8 mouse cellular contexts compared by ENCODE assay signal in the genomic region with DNA sequence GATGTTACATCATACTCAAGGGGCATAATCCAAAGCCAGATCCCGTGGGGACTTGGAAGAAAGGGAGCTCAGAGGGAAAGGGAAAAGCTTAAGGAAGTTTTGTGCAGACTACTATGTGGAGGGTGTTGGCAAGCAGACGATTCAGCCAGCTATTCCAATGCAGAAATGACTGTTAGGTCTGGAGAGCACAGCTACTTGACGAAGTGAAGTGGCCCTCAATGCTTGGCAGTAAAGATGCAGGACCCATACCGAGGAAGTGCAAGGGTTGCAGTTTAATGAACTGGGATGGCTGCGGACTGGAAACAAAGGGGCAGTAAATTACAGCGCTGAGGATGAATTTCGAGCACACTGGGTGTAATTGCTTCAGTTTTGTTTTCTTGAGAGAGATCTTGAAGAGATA. TPM values are rescaled to one million over a fixed set of nuclear protein-coding genes. Genes with fewer than 3 reads are reported as not detected.
DNase-seq lines count a peak whose midpoint lies in the region; ATAC-seq and TF ChIP-seq lines count a peak whose summit lies in the region.

No protein-coding gene starts in this region.

- WGBS in stomach, embryonic 14.5 days = 60% methylated on average over 7 of the region's 7 CpGs
- 53% methylated on average over 7 of the region's 7 CpGs for WGBS in stomach, postnatal 0 days
- 20% methylated on average over 7 of the region's 7 CpGs for WGBS in forebrain, postnatal 0 days
- 54% methylated on average over 7 of the region's 7 CpGs for WGBS in stomach, embryonic 15.5 days

- H3K4me3 ChIP-seq in stomach, embryonic 14.5 days (ENCODE audit: low read depth, low read length) = peak overlapping the region; percentile 72; the same call in 1 of the 2 replicates
- no peak overlapping the region for H3K4me3 ChIP-seq in stomach, postnatal 0 days (ENCODE audit: low read depth, low read length)
- H3K4me3 ChIP-seq in forebrain, postnatal 0 days (ENCODE audit: low read depth, low read length) = no peak overlapping the region
- H3K4me3 ChIP-seq in stomach, embryonic 15.5 days (replicated peaks) = peak overlapping the region; percentile 90; the same call in 1 of the 2 replicates

- TF ChIP-seq EP300 in stomach, postnatal 0 days (optimal IDR thresholded peaks at IDR 0.05) = no peak

- no peak overlapping the region for H3K9ac ChIP-seq in stomach, embryonic 14.5 days (replicated peaks; ENCODE audit: low read depth, low read length)
- no peak overlapping the region for H3K9ac ChIP-seq in stomach, postnatal 0 days (ENCODE audit: low read length)
- no peak overlapping the region for H3K9ac ChIP-seq in forebrain, postnatal 0 days
- H3K9ac ChIP-seq in stomach, embryonic 15.5 days = no peak overlapping the region

- no peaks in the 10 kb centered on the region; the same call in 1 of the 2 replicates for H3K36me3 ChIP-seq in stomach, embryonic 14.5 days (ENCODE audit: control insufficient read depth, insufficient read depth, low read length)
- H3K36me3 ChIP-seq in stomach, postnatal 0 days (ENCODE audit: control insufficient read depth, insufficient read depth, low read length) = 0 out of 2 replicates have a peak, but pooled peaks cover 3% of the 10 kb centered on the region
- no peaks in the 10 kb centered on the region for H3K36me3 ChIP-seq in forebrain, postnatal 0 days (ENCODE audit: insufficient read depth)
- H3K36me3 ChIP-seq in stomach, embryonic 15.5 days = 0 out of 2 replicates have a peak, but pooled peaks cover 3% of the 10 kb centered on the region

- DNase-seq in stomach, postnatal 0 days (ENCODE audit: low spot score) = no peak
- DNase-seq in forebrain, postnatal 0 days = no peak
- DNase-seq in lung, adult 18-20 months = peak; percentile 72 to 81
- DNase-seq in thymus, postnatal 14 days = no peak
- no peak for DNase-seq in layer of hippocampus, postnatal 25 days (ENCODE audit: extremely low spot score in 1 of 2, low spot score in 1 of 2)

- H3K4me2 ChIP-seq in stomach, embryonic 14.5 days (replicated peaks; ENCODE audit: low read depth, low read length) = peak overlapping the region; percentile 46
- no peak overlapping the region for H3K4me2 ChIP-seq in stomach, postnatal 0 days (replicated peaks; ENCODE audit: low read depth)
- H3K4me2 ChIP-seq in forebrain, postnatal 0 days (ENCODE audit: low read depth) = peak overlapping the region; percentile 68
- H3K4me2 ChIP-seq in stomach, embryonic 15.5 days = peak overlapping the region; percentile 72; the same call in 1 of the 2 replicates

- ATAC-seq in stomach, embryonic 14.5 days (ENCODE audit: insufficient number of reproducible peaks, insufficient read depth, low FRiP score, low read depth) = no peak
- no peak for ATAC-seq in stomach, postnatal 0 days (ENCODE audit: low FRiP score, low TSS enrichment)
- no peak for ATAC-seq in forebrain, postnatal 0 days
- ATAC-seq in stomach, embryonic 15.5 days (ENCODE audit: insufficient read depth, low FRiP score, low read depth) = no peak
- no peak for ATAC-seq in granulocyte monocyte progenitor cell, adult 5-6 weeks (replicated peaks; ENCODE audit: poor library complexity, severe bottlenecking)

- no peak overlapping the region for H3K27ac ChIP-seq in stomach, embryonic 14.5 days (ENCODE audit: low read length)
- H3K27ac ChIP-seq in stomach, postnatal 0 days (replicated peaks) = no peak overlapping the region
- no peak overlapping the region for H3K27ac ChIP-seq in forebrain, postnatal 0 days (ENCODE audit: low read depth, low read length)
- no peak overlapping the region for H3K27ac ChIP-seq in stomach, embryonic 15.5 days

- peaks cover 19% of the 10 kb centered on the region for H3K4me1 ChIP-seq in stomach, embryonic 14.5 days (ENCODE audit: control insufficient read depth, insufficient read depth, low read length)
- no peaks in the 10 kb centered on the region for H3K4me1 ChIP-seq in stomach, postnatal 0 days (replicated peaks; ENCODE audit: control insufficient read depth, insufficient read depth)
- peaks cover 19% of the 10 kb centered on the region for H3K4me1 ChIP-seq in forebrain, postnatal 0 days (ENCODE audit: insufficient read depth)
- H3K4me1 ChIP-seq in stomach, embryonic 15.5 days = peaks cover 17% of the 10 kb centered on the region

- no peaks in the 10 kb centered on the region for H3K9me3 ChIP-seq in stomach, embryonic 14.5 days (ENCODE audit: control insufficient read depth, low read depth, low read length)
- H3K9me3 ChIP-seq in stomach, postnatal 0 days (ENCODE audit: control insufficient read depth, low read length) = no peaks in the 10 kb centered on the region
- no peaks in the 10 kb centered on the region for H3K9me3 ChIP-seq in forebrain, postnatal 0 days (ENCODE audit: low read length)
- H3K9me3 ChIP-seq in stomach, embryonic 15.5 days = no peaks in the 10 kb centered on the region

- no peak for TF ChIP-seq CTCF in stomach, postnatal 0 days (IDR thresholded peaks at IDR 0.05; ENCODE audit: low read depth)
- no peak for TF ChIP-seq CTCF in forebrain, postnatal 0 days (IDR thresholded peaks at IDR 0.05; ENCODE audit: low read depth)

- H3K27me3 ChIP-seq in stomach, embryonic 14.5 days (ENCODE audit: control insufficient read depth, insufficient read depth, low read length) = no peaks in the 10 kb centered on the region
- H3K27me3 ChIP-seq in stomach, postnatal 0 days (ENCODE audit: control insufficient read depth, insufficient read depth, low read length) = no peaks in the 10 kb centered on the region
- H3K27me3 ChIP-seq in forebrain, postnatal 0 days (ENCODE audit: insufficient read depth, low read length) = no peaks in the 10 kb centered on the region
- no peaks in the 10 kb centered on the region for H3K27me3 ChIP-seq in stomach, embryonic 15.5 days (replicated peaks)

RNA-seq across cellular contexts. Expression of a gene that starts 1.5 kb away (rescaled TPM):
- polyA plus RNA-seq in stomach, embryonic 14.5 days (2014; fragmentation: Nextera tagmentation; extraction: Ambion mirVana) = 50.8 and 62.1 TPM in 2 replicates
- polyA plus RNA-seq in stomach, postnatal 0 days (2015; fragmentation: Nextera tagmentation; extraction: Ambion mirVana) = 24.8 and 31.1 TPM in 2 replicates
- 43.6 and 82.3 TPM in 2 replicates for total RNA-seq in forebrain, postnatal 0 days (2014; rRNA removed)
- 17.4 and 32.6 TPM in 2 replicates for polyA plus RNA-seq in forebrain, postnatal 0 days (2015; fragmentation: Nextera tagmentation; extraction: Ambion mirVana)
- 44.7 and 49.3 TPM in 2 replicates for polyA plus RNA-seq in stomach, embryonic 15.5 days (2015; fragmentation: Nextera tagmentation; extraction: Ambion mirVana)
- 10 to 100 TPM; 39.6 to 46.1 TPM for total RNA-seq in layer of hippocampus, postnatal 25 days (2021)
- 50.9 and 69.9 TPM in 2 replicates for total RNA-seq in granulocyte monocyte progenitor cell, adult 5-6 weeks (2014; fragmentation: Nextera tagmentation)
- total RNA-seq in granulocyte monocyte progenitor cell, adult 5-6 weeks (2017) = 60.5 and 63.6 TPM in 2 replicates

RNA-seq across cellular contexts. Expression of a gene that starts 1.7 kb away (rescaled TPM):
- 2.8 and 3.0 TPM in 2 replicates for polyA plus RNA-seq in stomach, embryonic 14.5 days (2014; fragmentation: Nextera tagmentation; extraction: Ambion mirVana)
- 0.25 and 0.28 TPM in 2 replicates for polyA plus RNA-seq in stomach, postnatal 0 days (2015; fragmentation: Nextera tagmentation; extraction: Ambion mirVana)
- 6.7 and 10.0 TPM in 2 replicates for total RNA-seq in forebrain, postnatal 0 days (2014; rRNA removed)
- polyA plus RNA-seq in forebrain, postnatal 0 days (2015; fragmentation: Nextera tagmentation; extraction: Ambion mirVana) = 1.6 and 2.9 TPM in 2 replicates
- polyA plus RNA-seq in stomach, embryonic 15.5 days (2015; fragmentation: Nextera tagmentation; extraction: Ambion mirVana) = 2.1 and 2.3 TPM in 2 replicates
- 10 to 100 TPM; 10.3 to 10.8 TPM for total RNA-seq in layer of hippocampus, postnatal 25 days (2021)
- total RNA-seq in granulocyte monocyte progenitor cell, adult 5-6 weeks (2014; fragmentation: Nextera tagmentation) = 1.7 and 8.1 TPM in 2 replicates
- total RNA-seq in granulocyte monocyte progenitor cell, adult 5-6 weeks (2017) = 1.2 and 1.7 TPM in 2 replicates

Comparison
In these comparisons a context has a peak if more than half of its experiments do, and no peak if none do; other contexts are left out.
1. H3K4me3 ChIP-seq: peak in stomach, embryonic 14.5 days (single experiment) and stomach, embryonic 15.5 days (single experiment); none in stomach, postnatal 0 days (single experiment) and forebrain, postnatal 0 days (single experiment).
2. DNase-seq: peak in lung, adult 18-20 months (2 of 2); none in stomach, postnatal 0 days (single experiment), forebrain, postnatal 0 days (single experiment), thymus, postnatal 14 days (single experiment) and layer of hippocampus, postnatal 25 days (0 of 2).